Mouse (Mus musculus): Measurements from ENCODE around the gene Ovca2. TPM values are rescaled to one million over a fixed set of nuclear protein-coding genes. Genes with fewer than 3 reads are reported as not detected.

Ovca2 gene
- polyA plus RNA-seq, 1 experiment from 2014 or later, result 23.9 TPM

DNA sequence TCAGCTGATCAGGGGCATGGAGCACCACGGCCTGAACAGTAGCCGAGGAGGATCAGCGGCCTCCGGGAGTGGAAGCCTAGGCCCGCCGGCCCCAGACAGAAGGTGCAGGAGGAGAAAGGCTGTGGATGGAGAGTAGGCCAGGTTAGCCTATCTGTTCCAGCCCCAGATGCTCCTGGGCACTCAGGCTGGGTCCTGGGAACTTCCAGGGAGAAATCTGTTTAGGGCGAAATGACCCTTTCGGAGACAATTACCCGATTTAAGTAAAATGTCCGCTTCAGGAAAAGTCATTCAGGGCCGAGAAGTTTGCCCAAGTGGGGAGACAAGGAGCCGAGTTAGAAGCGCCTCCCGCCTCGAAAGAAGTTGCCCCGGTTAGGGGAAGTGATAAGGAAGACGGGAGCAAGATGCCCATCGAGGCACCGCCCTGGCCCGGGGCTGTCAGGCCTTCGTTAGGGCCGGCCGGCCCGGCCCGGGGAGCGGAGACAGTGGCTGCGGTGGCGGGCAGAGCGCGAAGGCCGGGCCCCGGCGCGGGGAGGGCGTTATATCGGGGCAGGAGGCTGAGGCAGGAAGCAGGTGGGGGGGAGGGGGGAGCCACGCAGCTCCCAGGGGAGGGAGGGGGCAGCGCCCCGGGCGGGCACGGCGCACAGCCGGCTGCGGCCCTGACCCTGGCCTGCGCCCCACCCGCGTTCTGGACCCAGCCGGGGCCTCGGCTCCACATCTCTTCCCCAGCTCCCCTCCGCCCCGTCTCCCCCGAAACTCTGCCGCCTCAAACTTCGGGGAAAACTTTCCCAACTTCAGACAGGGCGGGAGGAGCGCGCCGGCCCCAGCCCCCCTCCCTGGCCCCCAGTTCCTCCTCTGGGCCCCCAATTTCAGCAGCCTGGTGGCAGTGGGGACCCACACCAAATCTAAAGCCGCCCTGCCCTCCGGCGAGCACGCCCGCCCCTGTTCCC, 10.7 kb downstream of the Ovca2 start:
- H3K27ac ChIP-seq (ENCODE audit: low read length), result peak overlapping the region; percentile 96
- H3K27me3 ChIP-seq (replicated peaks; ENCODE audit: control insufficient read depth, insufficient read depth, low read length), result peaks cover 59% of the 10 kb centered on the region
- H3K4me2 ChIP-seq (ENCODE audit: low read depth, low read length), result peak overlapping the region; percentile 97
- peaks cover 9% of the 10 kb centered on the region for H3K36me3 ChIP-seq (ENCODE audit: control insufficient read depth, insufficient read depth, low read length)
- no peaks in the 10 kb centered on the region for H3K9me3 ChIP-seq (ENCODE audit: control insufficient read depth, low read length)
- peak overlapping the region; percentile 77 for H3K4me3 ChIP-seq (ENCODE audit: low read length)
- peak overlapping the region; percentile 77 for H3K9ac ChIP-seq (ENCODE audit: low read depth, low read length)
- ATAC-seq, result no peak
- peaks cover 66% of the 10 kb centered on the region for H3K4me1 ChIP-seq (ENCODE audit: control insufficient read depth, insufficient read depth, low read length)
- WGBS, result 7% methylated on average over 53 of the region's 63 CpGs

DNA sequence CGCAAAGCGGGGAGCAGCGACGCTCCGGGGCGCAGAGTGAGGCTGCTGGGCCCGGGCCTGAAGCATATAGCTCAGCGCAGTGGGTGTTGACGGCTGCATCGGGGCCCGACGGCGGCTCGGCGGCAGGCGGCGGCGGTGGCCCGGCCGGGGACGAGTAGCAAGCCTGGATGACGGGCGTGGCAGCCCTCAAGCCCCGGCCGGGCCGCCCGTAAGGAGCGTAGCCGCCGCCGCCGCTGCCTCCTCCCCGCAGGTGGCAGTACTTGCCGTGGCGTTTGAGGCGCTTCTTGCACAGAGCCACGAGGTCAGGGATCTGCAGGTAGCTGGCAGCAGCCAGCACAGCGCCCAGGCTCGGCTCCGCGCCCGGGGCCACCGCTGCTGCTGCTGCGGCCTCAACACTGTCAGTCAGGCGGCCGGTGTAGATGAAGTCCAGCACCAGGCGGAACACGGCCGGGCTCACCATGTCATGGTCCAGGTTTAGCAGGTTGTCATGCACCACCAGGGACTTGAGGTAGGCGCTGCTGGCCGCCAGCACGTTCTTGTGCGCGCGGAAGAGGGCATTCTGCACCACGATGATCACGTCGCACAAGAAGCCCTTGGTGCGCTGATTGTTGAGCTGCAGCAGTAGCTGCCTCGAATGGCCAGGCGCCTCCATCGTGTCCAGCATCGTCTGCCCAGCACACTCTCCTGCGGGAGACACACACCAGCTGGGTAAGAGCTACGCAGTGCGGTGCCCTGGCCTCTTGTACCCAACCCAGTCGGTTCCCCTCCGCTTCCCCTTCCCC, 11.6 kb downstream of the Ovca2 start:
- Histone ChIP-seq H3K4me3 (ENCODE audit: low read length) (peak overlapping the region; percentile 77), H3K27ac (ENCODE audit: low read length) (peak overlapping the region; percentile 96), H3K27me3 (replicated peaks; ENCODE audit: control insufficient read depth, insufficient read depth, low read length) (peaks cover 52% of the 10 kb centered on the region), H3K9me3 (ENCODE audit: control insufficient read depth, low read length) (no peaks in the 10 kb centered on the region), H3K4me1 (ENCODE audit: control insufficient read depth, insufficient read depth, low read length) (peaks cover 63% of the 10 kb centered on the region), H3K9ac (ENCODE audit: low read depth, low read length) (peak overlapping the region; percentile 77), H3K36me3 (ENCODE audit: control insufficient read depth, insufficient read depth, low read length) (peaks cover 9% of the 10 kb centered on the region), H3K4me2 (ENCODE audit: low read depth, low read length) (peak overlapping the region; percentile 97)
- no peak for ATAC-seq
- 7% methylated on average over 62 of the region's 68 CpGs for WGBS

DNA sequence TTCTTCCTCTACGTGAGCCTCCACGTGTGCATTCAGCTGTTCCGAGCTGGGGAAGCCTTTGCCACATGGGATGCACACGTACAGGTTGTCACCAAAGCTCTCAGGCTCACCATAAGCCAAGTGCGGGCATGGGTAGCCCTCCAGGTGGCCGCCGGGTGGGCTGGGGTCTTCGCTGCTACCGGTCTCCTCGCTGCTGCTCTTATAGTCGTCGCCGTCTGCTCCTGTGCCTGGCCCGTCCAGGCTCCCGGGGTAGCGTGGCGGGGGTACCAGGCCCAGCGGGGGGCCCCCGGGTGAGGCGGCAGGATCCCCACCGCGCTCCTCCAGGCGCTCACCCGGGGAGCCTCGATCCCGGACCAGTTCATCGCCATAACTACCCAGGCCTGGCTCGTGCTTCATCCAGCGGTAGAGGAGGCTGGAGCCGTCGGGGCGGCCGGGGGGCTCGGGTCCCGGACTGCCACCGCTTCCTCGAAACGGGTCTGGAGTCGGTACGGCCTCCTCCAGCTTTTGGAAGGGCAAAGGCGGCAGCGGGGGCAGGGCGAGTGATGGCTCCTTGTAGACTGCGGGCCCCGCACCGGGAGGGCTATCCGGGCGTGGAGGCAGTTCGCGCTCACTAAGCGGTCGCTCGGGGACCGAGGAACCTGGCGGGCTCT, 12.3 kb downstream of the Ovca2 start:
- H3K27ac ChIP-seq (ENCODE audit: low read length), result peak overlapping the region; percentile 96
- no peaks in the 10 kb centered on the region for H3K9me3 ChIP-seq (ENCODE audit: control insufficient read depth, low read length)
- H3K27me3 ChIP-seq (replicated peaks; ENCODE audit: control insufficient read depth, insufficient read depth, low read length), result peaks cover 49% of the 10 kb centered on the region
- WGBS, result 11% methylated on average over 55 of the region's 55 CpGs
- no peak for ATAC-seq
- H3K4me2 ChIP-seq (ENCODE audit: low read depth, low read length), result peak overlapping the region; percentile 97
- H3K9ac ChIP-seq (ENCODE audit: low read depth, low read length), result peak overlapping the region; percentile 77
- peaks cover 60% of the 10 kb centered on the region for H3K4me1 ChIP-seq (ENCODE audit: control insufficient read depth, insufficient read depth, low read length)
- peak overlapping the region; percentile 77 for H3K4me3 ChIP-seq (ENCODE audit: low read length)
- peaks cover 9% of the 10 kb centered on the region for H3K36me3 ChIP-seq (ENCODE audit: control insufficient read depth, insufficient read depth, low read length)

DNA sequence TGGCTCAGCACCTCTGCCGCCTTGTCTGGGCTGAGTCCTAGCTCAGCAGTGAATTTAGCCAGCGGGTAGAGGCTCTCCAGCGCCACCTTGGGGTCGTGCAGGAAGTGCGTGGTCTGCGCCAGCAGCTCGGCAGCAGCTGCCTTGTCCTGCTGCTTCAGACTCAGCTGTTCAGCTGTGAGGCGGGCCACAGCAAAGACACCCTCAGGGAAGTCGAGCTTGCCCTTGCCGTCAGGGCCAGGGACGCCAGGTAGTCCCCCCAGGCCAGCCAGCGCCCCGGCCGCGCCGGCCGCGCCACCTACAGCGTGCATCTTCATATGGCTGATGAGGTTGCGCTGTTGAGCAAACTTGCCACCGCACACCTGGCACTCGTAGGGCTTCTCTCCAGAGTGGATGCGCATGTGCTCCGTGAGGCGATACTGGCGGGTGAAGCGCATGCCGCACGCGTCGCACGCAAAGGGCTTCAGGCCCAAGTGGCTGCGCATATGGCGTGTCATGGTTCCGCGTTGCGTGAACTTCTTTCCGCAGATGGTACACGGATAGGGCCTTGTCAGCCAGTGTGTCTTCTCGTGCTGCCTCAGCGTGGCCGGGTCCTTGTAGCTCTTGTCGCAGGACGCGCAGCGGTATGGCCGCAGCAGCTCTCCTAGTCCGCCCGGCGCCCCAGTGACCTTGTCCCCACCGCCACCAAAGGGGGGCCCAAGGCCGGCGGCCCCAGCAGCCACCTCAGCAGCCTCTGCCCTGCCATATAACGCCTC, 13.0 kb downstream of the Ovca2 start:
- Histone ChIP-seq H3K36me3 (ENCODE audit: control insufficient read depth, insufficient read depth, low read length) (peaks cover 9% of the 10 kb centered on the region), H3K27me3 (replicated peaks; ENCODE audit: control insufficient read depth, insufficient read depth, low read length) (peaks cover 42% of the 10 kb centered on the region), H3K4me2 (ENCODE audit: low read depth, low read length) (peak overlapping the region; percentile 97), H3K27ac (ENCODE audit: low read length) (peak overlapping the region; percentile 96), H3K4me1 (ENCODE audit: control insufficient read depth, insufficient read depth, low read length) (peaks cover 59% of the 10 kb centered on the region), H3K4me3 (ENCODE audit: low read length) (peak overlapping the region; percentile 77), H3K9me3 (ENCODE audit: control insufficient read depth, low read length) (no peaks in the 10 kb centered on the region), H3K9ac (ENCODE audit: low read depth, low read length) (peak overlapping the region; percentile 77)
- peak; percentile 30; the same call in 1 of the 2 replicates for ATAC-seq
- 11% methylated on average over 54 of the region's 54 CpGs for WGBS

DNA sequence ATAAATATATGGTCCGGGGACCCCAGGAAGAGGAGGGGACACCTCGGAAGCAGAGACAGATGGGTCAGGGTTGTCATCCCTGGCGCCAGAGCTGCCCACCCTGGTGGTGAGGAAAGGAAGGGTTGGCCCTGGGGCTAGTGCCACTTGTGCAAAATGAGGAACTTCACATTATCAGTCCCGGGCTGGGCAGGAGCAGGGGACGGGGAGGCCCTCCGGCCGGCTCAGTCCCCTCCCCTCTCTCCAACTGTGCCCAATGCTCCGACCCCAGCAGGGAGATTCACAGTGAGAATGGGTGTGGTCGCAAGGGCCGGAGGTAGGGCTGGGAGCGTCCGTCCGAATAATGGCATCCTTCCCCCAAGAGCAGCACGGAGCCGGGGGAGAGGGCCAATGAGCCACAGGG, 13.9 kb downstream of the Ovca2 start:
- 29% methylated on average over 15 of the region's 15 CpGs for WGBS
- H3K9me3 ChIP-seq (ENCODE audit: control insufficient read depth, low read length), result no peaks in the 10 kb centered on the region
- peak overlapping the region; percentile 96 for H3K27ac ChIP-seq (ENCODE audit: low read length)
- H3K4me2 ChIP-seq (ENCODE audit: low read depth, low read length), result peak overlapping the region; percentile 97
- H3K9ac ChIP-seq (ENCODE audit: low read depth, low read length), result peak overlapping the region; percentile 77
- H3K4me3 ChIP-seq (ENCODE audit: low read length), result peak overlapping the region; percentile 77
- H3K27me3 ChIP-seq (replicated peaks; ENCODE audit: control insufficient read depth, insufficient read depth, low read length), result peaks cover 36% of the 10 kb centered on the region
- H3K36me3 ChIP-seq (ENCODE audit: control insufficient read depth, insufficient read depth, low read length), result peaks cover 10% of the 10 kb centered on the region
- no peak for ATAC-seq
- H3K4me1 ChIP-seq (ENCODE audit: control insufficient read depth, insufficient read depth, low read length), result peaks cover 51% of the 10 kb centered on the region

DNA sequence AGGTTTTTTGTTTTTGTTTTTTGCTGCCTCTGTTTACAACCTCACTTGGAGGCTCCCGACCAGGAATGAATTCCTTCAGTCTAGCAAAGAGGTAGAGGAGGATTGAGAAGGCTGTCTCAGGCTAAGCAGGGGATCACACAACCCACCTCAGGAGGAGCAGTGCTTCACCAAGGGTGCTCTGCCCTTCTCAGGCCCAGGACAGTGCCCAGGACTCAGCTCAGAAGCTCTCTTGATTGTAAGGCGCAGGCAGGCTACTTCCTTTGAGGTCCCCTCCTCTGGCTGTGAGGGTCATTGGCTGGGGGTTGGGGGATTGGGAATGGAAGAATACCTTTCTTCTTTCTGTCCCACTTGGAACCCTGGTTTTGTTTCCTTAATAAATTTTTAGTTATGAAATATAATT, 14.6 kb downstream of the Ovca2 start:
- WGBS, result 69% methylated on average over 2 of the region's 2 CpGs
- no peak for ATAC-seq
- Histone ChIP-seq H3K9me3 (ENCODE audit: control insufficient read depth, low read length) (no peaks in the 10 kb centered on the region), H3K27ac (ENCODE audit: low read length) (peak overlapping the region; percentile 96), H3K4me2 (ENCODE audit: low read depth, low read length) (peak overlapping the region; percentile 97), H3K4me1 (ENCODE audit: control insufficient read depth, insufficient read depth, low read length) (peaks cover 45% of the 10 kb centered on the region), H3K4me3 (ENCODE audit: low read length) (peak overlapping the region; percentile 77; the same call in 1 of the 2 replicates), H3K27me3 (replicated peaks; ENCODE audit: control insufficient read depth, insufficient read depth, low read length) (peaks cover 30% of the 10 kb centered on the region), H3K36me3 (ENCODE audit: control insufficient read depth, insufficient read depth, low read length) (peaks cover 12% of the 10 kb centered on the region), H3K9ac (ENCODE audit: low read depth, low read length) (peak overlapping the region; percentile 77)

DNA sequence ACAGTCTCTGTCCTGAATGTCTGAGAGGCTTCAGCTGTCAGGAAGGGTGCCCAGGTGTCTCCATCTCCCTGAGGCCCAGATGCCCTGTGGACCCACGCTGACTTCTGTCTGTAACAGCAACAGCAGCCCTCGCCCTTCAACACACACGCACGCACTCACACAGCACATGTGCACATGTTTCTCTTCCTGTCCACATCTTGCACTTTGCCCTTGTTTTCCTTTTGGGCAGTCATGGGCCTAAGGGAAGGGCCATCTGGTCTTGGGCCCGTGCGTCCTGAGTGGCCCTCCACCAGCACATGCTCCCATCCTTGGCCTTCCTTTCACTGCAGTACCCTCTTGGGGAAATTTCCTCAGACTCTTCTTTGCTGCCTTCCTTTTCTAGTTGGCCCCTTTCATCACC, 15.3 kb downstream of the Ovca2 start:
- no peak for ATAC-seq
- H3K27me3 ChIP-seq (replicated peaks; ENCODE audit: control insufficient read depth, insufficient read depth, low read length), result peaks cover 26% of the 10 kb centered on the region
- H3K27ac ChIP-seq (ENCODE audit: low read length), result peak overlapping the region; percentile 67
- peaks cover 48% of the 10 kb centered on the region for H3K4me1 ChIP-seq (ENCODE audit: control insufficient read depth, insufficient read depth, low read length)
- H3K9me3 ChIP-seq (ENCODE audit: control insufficient read depth, low read length), result no peaks in the 10 kb centered on the region
- H3K9ac ChIP-seq (ENCODE audit: low read depth, low read length), result peak overlapping the region; percentile 77; the same call in 1 of the 2 replicates
- no peak overlapping the region for H3K4me3 ChIP-seq (ENCODE audit: low read length)
- peak overlapping the region; percentile 97 for H3K4me2 ChIP-seq (ENCODE audit: low read depth, low read length)
- WGBS, result 66% methylated on average over 6 of the region's 6 CpGs
- H3K36me3 ChIP-seq (ENCODE audit: control insufficient read depth, insufficient read depth, low read length), result peaks cover 12% of the 10 kb centered on the region

DNA sequence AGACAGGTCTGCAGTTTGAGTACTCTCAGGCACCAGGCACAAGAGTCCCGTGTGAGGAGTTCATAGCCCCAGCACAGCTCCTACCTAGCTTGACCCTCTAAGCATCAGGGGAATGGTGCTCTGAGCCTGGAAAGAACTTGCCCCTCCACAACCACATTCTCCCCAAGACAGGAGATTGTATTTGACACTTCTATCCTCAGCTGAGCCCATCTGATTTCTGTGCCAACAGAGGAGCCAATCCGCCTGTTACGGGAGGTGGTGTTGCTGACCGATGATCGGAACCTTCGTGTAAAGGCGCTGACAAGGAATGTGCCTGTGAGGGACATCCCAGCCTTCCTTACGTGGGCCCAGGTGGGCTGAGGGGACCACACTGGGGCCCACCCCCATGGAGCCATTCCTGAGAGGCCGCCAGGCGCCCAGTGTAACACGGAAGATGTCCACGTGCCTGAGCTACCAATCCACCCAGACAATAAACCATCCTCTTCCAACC, 16.0 kb downstream of the Ovca2 start:
- Histone ChIP-seq H3K9me3 (ENCODE audit: control insufficient read depth, low read length) (no peaks in the 10 kb centered on the region), H3K9ac (ENCODE audit: low read depth, low read length) (peak overlapping the region; percentile 37), H3K36me3 (ENCODE audit: control insufficient read depth, insufficient read depth, low read length) (peaks cover 12% of the 10 kb centered on the region), H3K27me3 (replicated peaks; ENCODE audit: control insufficient read depth, insufficient read depth, low read length) (peaks cover 19% of the 10 kb centered on the region), H3K4me3 (ENCODE audit: low read length) (no peak overlapping the region), H3K4me2 (ENCODE audit: low read depth, low read length) (no peak overlapping the region), H3K4me1 (ENCODE audit: control insufficient read depth, insufficient read depth, low read length) (peaks cover 52% of the 10 kb centered on the region), H3K27ac (ENCODE audit: low read length) (peak overlapping the region; percentile 67)
- 80% methylated on average over 12 of the region's 12 CpGs for WGBS
- ATAC-seq, result no peak
